Mouse (Mus musculus) E14TG2a.4 (cell line): ENCODE measurements at regions not wholly inside any gene's neighbourhood (a gene's known extent, or its start where the extent isn't known, plus 50 kb on each side); places are given as distances from the start of the nearest gene placed in this dataset.

Experiments used
- CTCF ChIP-seq: conservative IDR thresholded peaks from 2 replicates; pipeline ENCODE4 v1.5.1; 2014; ENCODE audit warnings: low read length
- NANOG ChIP-seq: IDR thresholded peaks from 2 replicates; pipeline ENCODE4 v1.6.1; 2014; ENCODE audit warnings: borderline replicate concordance, low read length, mixed read lengths
- POU5F1 ChIP-seq: IDR thresholded peaks from 2 replicates; pipeline ENCODE4 v1.6.1; 2014; ENCODE audit warnings: low read length, borderline replicate concordance

GRCm38 (mm10) chr5:126733470-126733869 is 508.1 kb upstream of the Tmem132c start:
- TF ChIP-seq CTCF (peak; percentile 22), NANOG (no peak), POU5F1 (no peak)
